Mouse (Mus musculus) adrenal gland, adult 8-10 months (tissue): ENCODE data around the gene Fam53a. TPM values are rescaled to one million over a fixed set of nuclear protein-coding genes. Genes with fewer than 3 reads are reported as not detected.

ENCODE experiments used
- DNase-seq: peaks from one replicate; pipeline ENCODE4 v3.0.0; 2022
- total RNA-seq, 4 experiments: library from RNA; stranded (reverse); gene quantifications; 2 replicates each; pipeline ENCODE4 v1.2.4; 2022

Gene Fam53a
- total RNA-seq, 4 experiments from 2014 or later, result 28.1 to 40.8 (median 34.8) TPM

GRCm38 (mm10) chr5:33630615-33631014 lies 1.2 kb upstream of the Fam53a start:
- DNase-seq, result no peak

DNA sequence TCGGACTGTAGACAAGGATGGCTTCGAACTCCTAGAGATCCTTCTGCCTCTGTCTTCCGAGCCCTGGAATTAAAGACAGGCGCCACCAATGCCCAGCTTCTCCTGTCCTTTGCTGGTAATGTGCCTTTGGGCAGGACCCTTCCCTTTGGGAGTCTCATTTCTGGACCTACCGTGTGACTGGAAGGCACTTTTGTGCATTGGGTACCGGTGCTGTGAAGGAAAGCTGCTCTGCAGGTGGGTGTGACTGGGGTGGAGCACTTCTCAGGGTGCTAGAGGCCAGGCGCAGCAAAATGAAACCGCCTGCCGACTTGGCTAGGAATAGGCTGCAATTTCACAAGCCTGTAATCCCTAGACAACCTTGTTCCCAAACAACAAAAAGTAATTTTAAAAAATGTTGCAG lies 626 bp upstream of the Fam53a start:
- peak; percentile 47 for DNase-seq

DNA sequence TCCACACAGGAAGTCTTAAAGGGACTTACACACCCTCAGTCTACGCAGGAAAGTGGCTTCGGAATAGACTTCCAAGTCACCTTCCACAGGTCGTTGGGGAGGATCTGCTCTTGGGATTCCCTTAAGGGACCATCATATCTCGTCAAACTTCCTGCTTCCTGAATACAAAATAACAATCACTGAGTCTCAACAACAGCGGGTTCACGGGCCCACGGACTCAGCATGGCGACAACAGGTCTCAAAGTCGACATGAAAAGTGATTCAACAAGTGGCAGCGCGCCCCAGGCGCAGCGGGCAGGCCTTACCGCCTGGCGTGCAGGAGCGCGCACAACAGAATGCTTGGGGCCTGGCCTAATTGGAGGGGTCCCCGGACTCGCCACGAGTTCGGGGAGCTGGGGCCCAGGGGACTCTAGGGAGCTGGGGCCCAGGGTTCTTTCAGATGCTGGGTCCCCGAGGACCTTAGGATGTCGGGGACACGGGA lies 575 bp downstream of the Fam53a start:
- DNase-seq, result peak; percentile 54

DNA sequence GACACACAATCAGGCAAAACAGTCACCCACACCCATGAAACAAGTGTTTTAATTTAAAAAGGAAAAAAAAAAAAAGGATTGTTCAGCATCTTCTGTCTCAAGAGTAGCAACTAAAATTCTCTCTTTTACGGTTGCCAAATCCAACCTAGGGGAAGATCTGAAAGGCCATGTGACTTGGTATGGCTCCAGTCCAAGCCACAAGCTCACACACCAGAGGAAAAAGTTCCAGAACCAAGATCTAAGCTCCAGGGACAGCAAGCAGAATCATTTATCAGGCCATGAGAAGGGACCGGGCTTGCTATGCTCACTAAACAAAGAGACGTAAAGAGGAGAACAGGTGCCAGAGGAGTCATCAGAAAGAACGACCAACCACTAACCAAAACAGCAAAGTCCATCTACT lies 1.5 kb downstream of the Fam53a start:
- peak; percentile 52 for DNase-seq

- DNase-seq, result no peak
These were observed 5.7 kb downstream of the Fam53a start for GRCm38 (mm10) chr5:33623766-33624165.

DNA sequence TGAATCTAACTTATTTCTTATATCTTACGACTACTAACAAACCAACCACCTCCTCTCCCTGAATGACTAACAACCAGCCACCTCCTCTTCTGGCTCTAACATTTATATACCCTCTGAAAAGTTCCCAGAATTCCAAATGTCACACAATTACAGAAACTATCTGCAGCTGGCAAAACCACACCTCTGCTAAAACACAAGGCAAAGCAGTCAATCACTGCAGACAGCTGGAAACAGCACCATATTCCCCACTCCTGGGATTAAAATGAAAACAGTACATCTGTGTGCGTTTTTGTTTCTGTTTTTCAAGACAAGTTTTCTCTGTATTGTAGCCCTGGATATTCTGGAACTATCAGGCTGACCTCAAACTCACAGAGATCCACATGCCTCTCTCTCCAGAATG lies 6.8 kb downstream of the Fam53a start:
- no peak for DNase-seq

GRCm38 (mm10) chr5:33614391-33614790 lies 15.0 kb downstream of the Fam53a start:
- peak; percentile 30 for DNase-seq

- DNase-seq, result no peak
These were observed 17.6 kb downstream of the Fam53a start for GRCm38 (mm10) chr5:33611795-33612194.

DNA sequence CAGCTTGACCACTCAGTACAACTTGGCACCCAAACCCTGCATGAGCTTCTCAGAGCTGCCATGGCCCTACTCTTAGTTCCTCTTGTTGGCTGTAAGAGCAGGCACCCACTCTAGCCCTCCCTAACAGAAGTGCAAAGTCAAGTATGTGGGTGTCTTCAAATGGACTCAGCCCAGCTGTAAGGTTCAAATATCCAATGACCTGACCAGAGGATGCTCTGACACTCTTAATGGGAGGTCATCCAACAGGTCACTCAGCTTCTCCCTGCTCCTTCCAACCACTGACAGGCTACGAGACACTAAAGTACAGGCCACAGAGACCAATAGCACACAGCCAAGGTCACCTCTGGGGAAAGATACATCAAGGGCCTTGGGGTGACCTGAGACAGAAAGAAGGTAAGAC lies 20.2 kb downstream of the Fam53a start:
- DNase-seq, result no peak

DNA sequence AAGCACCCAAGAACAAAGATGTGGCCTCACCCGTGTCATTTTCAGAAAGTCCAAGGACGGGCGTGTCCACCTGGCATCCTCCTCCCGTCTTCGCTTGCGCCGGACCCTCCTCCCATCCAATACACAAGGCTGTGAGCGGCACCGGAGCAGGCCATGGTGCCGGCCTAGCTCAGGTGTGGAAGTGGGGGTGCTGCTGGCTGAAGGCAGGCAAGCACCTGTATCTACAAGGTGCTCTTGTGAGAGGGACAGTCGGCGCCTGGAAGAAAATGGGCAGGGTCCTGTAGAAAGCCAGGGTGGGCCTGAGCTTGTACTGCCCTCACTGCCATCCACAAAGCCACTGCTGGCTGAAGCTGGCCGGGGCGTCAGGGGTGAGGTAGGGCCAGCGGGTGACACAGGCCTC lies 22.0 kb downstream of the Fam53a start:
- no peak for DNase-seq

- no peak for DNase-seq
These were observed 22.8 kb downstream of the Fam53a start for GRCm38 (mm10) chr5:33606631-33607030.

- DNase-seq, result no peak
These were observed 24.1 kb downstream of the Fam53a start for GRCm38 (mm10) chr5:33605314-33605713.

- DNase-seq, result no peak
These were observed 35.8 kb downstream of the Fam53a start for GRCm38 (mm10) chr5:33593620-33594019.

DNA sequence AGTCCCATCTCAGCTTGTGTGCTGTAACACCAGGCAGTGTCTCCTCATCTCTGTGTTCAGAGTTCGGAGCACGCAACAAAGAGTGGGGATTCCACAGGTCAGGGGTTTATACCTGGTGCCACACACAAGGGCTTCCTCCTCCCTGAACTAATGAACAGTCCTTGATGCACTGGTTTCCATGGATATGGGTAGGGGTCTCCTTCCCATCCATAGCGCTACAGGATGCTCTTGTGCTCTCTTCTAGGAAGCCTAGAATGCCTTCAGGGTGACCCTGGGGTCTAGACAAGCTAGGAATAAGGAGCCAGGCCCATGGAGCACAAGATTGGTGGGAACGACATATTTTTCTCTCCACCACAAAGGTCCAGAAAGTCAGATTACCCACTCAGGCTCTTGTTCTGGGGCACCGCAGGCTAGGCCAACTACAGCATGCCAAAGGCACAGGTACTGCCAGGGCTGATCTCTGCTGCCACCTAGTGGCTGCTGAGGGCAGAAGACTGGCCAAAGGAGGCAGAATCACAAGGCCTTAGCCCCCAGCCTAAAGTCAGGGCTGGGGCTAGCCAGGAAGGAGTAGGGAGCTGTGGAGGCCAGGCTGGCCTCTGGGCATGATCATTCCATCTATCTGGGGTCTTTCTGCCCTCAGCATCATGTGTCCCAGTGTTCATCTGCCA lies 40.1 kb downstream of the Fam53a start:
- DNase-seq, result peak; percentile 28

- no peak for DNase-seq
These were observed 41.4 kb downstream of the Fam53a start for GRCm38 (mm10) chr5:33588066-33588465.

GRCm38 (mm10) chr5:33587498-33588058 lies 41.9 kb downstream of the Fam53a start:
- no peak for DNase-seq

DNA sequence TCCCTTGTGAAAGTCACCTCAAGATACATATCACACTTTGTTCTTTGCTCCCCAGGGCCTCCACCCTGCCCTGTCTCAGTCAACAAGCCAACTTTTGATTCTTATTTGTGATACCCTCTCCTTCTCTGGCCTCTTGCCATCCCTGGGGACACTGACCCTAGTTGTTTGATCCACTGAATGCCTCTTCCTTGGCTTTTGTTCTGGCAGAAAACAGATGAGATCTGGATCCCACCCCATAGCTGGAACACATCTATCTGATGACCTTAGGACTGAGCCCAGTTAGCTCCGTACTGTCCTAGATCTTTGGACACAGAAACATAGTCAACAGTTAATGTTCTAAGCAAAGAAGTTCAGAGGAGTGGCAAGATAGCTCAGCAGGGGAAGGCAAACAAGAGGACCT lies 49.1 kb downstream of the Fam53a start:
- no peak for DNase-seq

DNA sequence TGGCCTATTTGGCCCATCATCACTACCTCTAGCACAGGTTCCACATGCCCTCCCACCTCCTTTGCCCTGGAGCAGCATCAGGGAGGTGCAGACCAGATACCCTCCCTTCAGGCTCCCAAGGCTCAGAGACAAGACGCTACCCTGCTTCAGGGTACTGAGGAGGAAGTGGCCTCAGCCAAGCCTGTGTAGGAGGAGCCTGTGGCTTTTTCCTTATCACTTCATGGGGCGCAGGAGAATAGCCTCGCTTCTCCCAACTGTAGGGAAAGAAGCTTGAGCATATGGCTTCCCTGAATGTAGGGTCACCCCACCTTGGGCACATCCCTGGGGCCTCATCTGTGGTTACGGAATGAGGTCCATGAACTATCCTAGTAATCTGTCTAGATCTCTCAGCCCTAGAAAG lies 55.2 kb downstream of the Fam53a start:
- DNase-seq, result no peak

DNA sequence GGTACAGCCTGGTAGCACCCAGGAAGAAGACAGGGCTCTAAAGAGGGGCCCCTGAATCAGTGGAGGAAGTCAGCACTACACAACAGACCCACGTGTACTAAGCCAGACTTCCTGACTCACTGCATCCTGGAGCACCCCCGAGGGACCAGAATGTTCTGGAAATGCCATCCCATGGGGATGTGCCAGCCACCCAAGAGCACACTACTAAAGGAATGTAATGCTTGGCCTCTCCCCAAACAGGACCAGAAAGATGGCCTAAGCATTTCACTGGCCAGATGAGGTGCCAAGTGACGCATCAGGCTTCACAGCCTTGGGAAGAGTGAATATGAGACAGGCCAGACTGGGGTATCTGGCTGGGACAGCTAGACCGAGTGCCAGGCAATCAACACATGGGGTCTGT lies 63.5 kb downstream of the Fam53a start:
- no peak for DNase-seq

DNA sequence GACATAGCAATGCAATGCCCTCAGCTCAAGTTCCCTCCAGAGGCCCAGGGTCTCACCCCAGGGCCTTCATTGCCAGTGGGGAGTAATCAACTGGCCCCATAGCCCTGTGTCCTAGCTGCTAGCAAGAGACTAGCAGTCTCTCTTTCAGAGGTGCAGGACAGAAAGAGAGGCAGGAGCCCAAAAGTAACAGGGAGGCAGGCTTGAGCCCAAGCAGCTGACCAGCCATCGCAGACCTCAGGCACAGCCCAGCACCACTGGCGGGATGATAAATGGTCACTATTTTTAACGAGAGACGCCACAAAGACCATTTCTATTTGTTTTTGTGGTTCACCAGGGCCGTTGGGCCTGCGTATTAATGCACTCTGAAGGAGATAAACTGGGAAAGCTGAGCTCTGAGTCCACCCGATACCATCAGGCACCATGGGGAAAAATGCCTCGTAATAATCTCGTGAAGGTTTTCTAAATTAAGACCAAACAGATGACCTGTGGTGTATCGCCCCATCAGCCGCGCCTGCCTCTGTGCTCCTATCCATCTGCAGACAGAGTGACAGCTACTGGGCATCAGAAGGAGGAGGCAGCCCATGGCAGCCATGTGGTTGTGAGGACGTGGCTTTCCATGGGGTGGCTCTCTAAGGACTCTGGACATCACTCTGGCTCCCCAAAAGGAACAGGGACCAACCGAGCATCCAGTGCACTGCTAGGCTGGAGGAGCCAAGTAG lies 73.0 kb downstream of the Fam53a start:
- DNase-seq, result no peak
